Mouse (Mus musculus) bone marrow macrophage, adult 2 months (primary cell): ENCODE data around the gene Alg3.

Experiments
- CTCF ChIP-seq: IDR thresholded peaks from 2 replicates; pipeline ENCODE4 v1.5.1; 2012; ENCODE audit warnings: low read depth, mild to moderate bottlenecking, low read length, moderate library complexity
- POLR2A ChIP-seq: IDR thresholded peaks from 2 replicates; pipeline ENCODE4 v1.6.1; 2012; ENCODE audit warnings: mild to moderate bottlenecking, low read depth, low read length, borderline replicate concordance

DNA sequence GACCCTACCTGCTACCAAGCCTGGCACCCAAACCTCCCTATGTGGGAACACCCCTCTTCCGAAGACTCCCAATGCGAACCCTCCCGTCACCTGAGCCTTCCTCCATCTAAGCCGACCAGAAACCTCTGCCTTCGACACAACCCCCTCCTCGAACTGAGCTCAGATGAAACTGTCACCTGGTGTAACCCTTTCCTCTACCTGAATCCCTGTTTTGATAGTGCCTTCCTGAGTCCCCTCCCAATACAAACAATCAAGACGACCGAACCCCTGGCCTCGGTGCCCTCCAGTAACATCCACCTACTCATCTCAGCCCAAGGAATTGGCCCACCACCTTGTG, 8.8 kb upstream of the Alg3 start:
- TF ChIP-seq POLR2A: no peak
- no peak for TF ChIP-seq CTCF
